Mouse (Mus musculus) neutrophil, adult 5-6 weeks (primary cell): Measurements from ENCODE around the gene Metap1d. TPM values are rescaled to one million over a fixed set of nuclear protein-coding genes. Genes with fewer than 3 reads are reported as not detected.

Source experiments
- ATAC-seq: fragments of 151-379, 151-347 bp; 2 replicates; pipeline ENCODE4 v1.8.0; 2017; ENCODE audit warnings: mild to moderate bottlenecking, moderate TSS enrichment; ENCODE audit not compliant: insufficient number of reproducible peaks, poor library complexity, low FRiP score, severe bottlenecking; ENCODE audit errors: extremely low read depth
- total RNA-seq: library from RNA; stranded (forward); fragments of 200-1000 nt; gene quantifications from 2 replicates; pipeline ENCODE4 v1.2.3, GENCODE M21; 2017

The Metap1d gene
- total RNA-seq: 23.6 and 24.2 TPM in 2 replicates

DNA sequence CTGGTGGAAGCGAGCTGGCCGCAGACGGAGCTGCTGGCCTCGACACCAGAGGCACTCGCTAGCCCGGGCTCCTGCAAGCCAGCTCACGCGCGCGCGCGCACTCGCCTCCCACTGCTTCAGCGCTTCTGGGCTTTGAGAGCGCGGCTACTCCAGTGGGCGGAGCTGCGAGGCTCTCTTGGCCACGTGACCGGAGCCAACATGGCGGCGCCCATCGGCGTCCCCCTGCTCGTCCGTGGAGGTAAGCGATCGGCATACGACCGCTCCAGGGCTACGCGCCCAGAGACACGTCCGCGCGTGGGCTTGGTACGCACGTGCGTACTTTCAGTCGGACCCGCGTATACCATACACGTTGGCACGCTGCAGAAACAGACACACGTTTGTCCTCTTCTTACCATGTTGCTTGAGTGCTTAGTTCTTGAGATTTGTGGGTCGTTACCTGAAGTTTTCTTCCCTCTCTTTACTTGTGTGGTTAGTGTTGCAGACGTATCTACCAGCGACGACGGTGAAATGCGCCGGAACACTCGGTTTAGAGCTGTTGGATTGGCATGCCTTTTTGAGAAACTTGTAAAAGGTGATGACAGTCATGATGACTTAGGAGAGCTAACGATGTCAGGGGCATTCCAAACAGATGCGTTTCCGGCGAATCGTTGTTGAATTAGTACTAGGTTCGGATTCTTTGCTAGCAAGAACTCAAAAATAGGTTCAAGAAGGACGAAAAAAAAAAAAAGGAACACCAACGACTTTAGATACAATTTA lies at the start of gene Metap1d:
TSS of gene Metap1d (plus strand) at position 116 of the 756 bp plus-strand sequence.
- ATAC-seq: peak; percentile 85

GRCm38 (mm10) chr2:71405613-71406012 lies 47.5 kb upstream of the Metap1d start:
- no peak for ATAC-seq

- ATAC-seq: no peak
Observed at GRCm38 (mm10) chr2:71418760-71419280, 34.3 kb upstream of the Metap1d start.

GRCm38 (mm10) chr2:71419408-71419807 lies 33.7 kb upstream of the Metap1d start:
- no peak for ATAC-seq

DNA sequence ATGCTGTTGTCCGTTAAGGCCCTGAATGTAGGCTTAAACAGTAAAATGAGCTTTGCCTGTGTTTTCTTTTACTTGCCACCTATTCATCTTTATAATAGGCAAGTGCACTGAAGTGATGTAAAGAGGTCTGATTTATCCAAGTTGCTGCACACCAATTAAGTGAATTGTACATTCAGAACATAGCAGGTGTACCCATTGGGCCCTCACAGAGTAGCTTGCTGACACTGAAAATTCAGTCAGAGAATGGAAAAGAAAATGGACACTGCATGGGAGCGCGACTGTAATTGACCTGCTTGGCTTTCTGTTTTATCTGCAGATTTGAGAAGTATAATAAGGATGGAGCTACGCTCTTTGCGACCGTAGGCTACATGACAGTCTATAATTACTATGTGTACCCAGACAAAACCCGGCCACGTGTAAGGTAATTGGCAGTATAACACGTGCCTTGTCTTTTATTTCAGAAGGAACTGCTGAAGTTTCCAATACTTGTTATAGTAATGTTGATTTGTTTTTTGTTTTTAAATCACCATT lies 32.1 kb upstream of the Metap1d start:
- no peak for ATAC-seq

DNA sequence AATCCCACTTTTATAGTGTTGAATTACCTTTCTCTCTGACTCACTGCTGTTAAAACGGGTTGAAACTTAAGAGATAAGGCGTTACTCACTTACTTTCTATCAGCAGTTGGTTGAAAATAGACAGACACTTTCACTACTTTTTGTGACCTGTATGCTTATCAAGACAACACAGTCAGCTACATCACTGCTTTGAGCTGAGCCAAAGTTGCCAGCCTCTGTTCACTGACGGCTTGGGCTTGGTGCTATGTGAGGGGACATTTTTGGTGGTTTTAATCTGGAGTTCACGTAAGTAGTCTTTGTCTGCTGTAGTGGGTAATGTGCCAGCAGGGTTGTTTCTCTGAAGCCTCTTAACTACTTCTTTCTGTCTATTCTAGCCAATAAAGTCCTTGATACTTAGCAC lies 28.5 kb upstream of the Metap1d start:
- ATAC-seq: no peak

GRCm38 (mm10) chr2:71435440-71435839 lies 17.6 kb upstream of the Metap1d start:
- no peak for ATAC-seq

DNA sequence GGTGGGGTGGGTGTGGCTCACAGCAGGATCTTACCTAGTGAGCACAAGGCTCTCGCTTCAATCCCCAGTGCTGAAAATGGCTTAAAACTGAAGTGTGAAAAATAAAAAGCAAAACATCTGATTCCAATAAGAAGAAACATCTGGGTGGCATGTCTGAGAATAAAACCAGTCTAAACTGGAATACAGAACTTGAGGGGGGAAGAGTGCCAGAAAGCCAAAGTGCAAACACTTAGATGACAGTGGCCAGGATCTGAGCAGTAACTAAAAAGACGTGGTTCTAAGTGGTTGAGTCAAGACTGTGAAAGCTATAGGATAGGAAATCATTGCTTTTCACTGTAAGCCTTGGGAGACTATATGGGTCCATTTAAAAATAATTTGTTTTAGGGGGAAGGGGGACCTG lies 9.7 kb upstream of the Metap1d start:
- ATAC-seq: no peak

- no peak for ATAC-seq
Observed at GRCm38 (mm10) chr2:71445536-71446196, 7.4 kb upstream of the Metap1d start.

- no peak for ATAC-seq
Observed at GRCm38 (mm10) chr2:71449604-71450003, 3.5 kb upstream of the Metap1d start.

DNA sequence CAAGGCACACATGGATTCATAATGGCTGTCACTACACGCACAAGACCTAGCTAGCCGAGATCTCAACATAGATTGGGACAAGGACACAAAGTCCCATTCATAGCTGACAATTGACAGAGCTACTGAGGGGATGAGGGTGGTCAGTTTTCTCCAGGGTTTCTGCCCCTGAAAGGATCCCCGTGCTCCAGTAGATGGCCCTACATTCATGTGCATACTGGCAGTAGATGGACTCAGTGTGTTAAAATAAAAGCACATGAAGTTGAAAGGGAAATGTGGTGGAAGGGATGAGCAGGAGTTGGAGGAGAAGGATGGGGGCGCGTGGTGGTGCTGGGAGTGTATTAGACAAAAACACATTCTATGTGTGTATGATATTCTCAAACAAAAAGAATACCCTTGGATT lies 1.3 kb upstream of the Metap1d start:
- ATAC-seq: no peak

DNA sequence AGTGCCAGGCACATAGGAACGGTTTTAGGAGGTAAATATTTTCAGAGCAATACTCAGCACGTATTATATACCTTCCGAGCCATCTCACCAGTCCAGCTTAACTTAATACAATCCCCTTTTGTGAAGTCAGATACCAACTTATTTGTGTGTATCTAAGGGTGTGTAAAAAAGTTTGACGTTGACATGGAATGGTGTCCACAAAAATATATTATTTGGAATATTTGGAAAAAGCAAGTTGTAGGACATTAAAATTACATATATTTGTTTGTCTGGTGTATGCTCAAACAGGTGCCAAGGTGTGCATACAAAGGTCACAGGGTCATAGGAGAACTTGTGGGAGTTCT lies 813 bp downstream of the Metap1d start:
- no peak for ATAC-seq

GRCm38 (mm10) chr2:71458624-71459023 lies 5.5 kb downstream of the Metap1d start:
- ATAC-seq: no peak

DNA sequence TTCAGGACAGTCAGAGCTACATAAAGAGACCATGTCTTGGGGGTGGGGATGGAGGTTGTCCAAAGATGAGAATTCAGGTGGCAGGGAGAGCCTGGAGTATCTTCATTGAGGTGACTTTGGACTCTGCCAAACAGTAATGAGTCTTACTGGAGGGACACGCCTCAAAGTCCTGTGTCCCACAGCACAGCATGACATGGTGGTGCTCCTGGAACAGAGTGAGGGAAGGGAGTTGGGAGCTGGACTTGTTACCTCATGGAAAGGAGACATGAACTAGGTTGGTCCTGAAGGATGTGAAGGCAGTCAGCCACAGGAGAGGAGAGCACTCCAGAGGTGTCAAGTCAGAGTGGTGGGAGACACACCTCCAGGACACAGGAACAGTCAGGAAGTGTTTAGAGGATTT lies 6.6 kb downstream of the Metap1d start:
- no peak for ATAC-seq

DNA sequence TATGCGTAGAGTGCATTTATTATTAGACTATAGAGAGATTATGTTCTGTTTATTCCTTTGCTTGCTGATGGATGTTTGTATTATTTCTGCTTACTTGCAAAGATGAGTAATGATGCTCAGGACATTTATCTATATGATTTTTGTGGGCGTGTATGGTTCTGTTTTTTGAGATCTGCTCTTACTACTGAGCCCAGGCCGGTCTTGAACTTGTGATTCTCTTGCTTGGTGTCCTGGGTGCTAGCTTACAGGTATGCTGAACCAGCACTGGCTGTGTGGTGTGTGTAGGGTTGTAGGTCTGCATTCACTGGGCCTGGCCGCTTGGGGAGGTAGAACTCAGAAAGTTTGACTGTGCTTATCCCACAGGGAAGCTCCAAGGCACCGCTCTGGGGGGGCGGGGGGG lies 8.1 kb downstream of the Metap1d start:
- no peak for ATAC-seq

- ATAC-seq: no peak
Observed at GRCm38 (mm10) chr2:71461589-71461988, 8.5 kb downstream of the Metap1d start.

DNA sequence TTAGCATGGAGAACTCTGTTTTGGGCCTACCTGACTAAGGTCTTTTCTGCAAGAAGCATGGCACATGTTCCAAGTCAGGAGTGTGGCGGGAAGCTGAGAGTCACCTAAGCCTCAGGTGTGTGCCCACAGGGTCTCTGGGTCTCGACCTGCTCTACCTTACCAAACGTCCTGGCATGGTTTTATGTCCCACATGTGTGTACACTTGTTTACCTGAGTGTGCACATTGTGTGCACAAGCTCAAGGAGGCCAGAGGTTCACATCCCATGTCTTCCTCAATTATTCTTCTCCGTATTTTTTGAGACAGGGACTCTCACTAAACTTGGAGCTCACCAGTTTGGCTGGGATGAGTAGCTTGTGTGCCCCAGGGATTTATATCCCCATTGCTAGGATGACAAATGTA lies 9.0 kb downstream of the Metap1d start:
- ATAC-seq: no peak

GRCm38 (mm10) chr2:71462553-71462952 lies 9.5 kb downstream of the Metap1d start:
- no peak for ATAC-seq

- no peak for ATAC-seq
Observed at GRCm38 (mm10) chr2:71466103-71466502, 13.0 kb downstream of the Metap1d start.

DNA sequence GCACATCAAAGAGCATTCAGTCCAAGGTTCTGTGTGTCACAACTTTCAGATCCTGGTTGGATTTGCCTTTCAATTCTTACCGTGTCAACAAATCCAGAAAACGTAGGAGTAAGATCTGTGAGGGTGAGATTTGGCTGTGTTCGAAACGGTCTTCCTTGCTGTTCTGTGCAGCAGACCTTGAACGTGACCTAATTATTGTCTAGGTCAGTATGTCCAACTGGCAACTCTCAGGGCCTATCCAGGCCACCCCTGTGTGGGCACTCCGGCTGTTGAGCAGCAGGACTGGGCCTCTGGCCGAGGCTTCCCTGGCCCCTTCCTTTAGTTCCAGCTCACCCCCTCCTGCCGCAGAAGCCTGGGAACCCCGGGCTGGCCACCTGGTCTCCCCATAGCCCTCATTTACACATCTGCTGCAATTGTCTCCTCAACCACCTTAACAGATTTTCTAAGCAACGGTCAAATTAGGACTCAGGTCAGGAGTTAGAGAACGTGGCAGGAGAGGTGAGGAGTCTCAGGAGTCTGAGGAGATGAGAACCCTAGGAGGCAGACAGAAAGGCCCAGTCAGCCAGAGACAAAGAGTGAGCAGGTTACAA lies 13.9 kb downstream of the Metap1d start:
- ATAC-seq: no peak
